Mouse (Mus musculus): ENCODE data around the gene Ets1.

Ets1 gene

DNA sequence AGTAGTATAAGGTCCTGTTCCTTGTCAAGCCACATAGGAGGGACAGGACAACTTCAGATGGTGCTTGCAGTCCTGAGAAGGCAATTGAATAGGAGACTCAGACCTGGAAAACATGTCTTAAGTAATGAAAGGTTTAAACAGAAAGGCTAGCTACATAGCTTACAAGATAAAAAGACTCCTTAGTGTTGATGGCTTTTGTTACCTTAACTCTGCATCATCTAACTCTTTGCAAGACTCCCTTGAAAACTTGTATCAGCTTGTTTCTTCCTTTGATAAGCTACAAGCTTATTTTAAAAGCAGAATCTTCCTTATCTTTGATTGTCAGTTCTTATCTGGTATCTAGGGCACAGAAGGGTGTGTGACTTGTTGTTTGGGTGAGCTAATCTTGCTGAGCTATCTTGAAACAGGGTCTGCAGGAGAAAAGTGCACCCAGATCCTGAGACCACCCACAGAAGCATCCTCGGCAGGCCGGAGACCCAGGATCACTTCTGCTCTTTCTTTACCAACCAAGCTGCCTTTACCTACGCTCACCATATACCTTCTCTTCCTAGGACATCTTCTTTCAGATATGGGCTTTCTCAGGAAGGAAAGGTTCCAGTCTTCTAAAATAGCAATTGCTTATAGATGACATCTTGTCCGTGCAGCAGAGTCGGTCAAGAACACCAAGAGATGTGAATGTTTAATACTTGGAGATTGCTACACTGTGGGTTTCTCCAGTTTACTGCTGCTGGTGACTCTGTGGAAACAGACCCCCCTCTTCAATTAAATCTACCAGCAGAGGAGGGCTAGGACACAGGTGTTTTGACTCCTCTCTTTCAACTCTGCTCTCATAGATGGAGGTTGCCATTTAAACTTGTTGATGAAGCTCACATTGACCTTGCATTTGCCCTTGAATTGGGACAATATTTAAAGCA is 19.2 kb upstream of the Ets1 start:
- peak; percentile 66 for DNase-seq (ENCODE audit: low read depth)

GRCm38 (mm10) chr9:32617430-32617768 is 18.6 kb upstream of the Ets1 start:
- DNase-seq (ENCODE audit: low read depth), result peak; percentile 49

GRCm38 (mm10) chr9:32618544-32619120 is 17.4 kb upstream of the Ets1 start:
- peak; percentile 7 for DNase-seq (ENCODE audit: low read depth)

DNA sequence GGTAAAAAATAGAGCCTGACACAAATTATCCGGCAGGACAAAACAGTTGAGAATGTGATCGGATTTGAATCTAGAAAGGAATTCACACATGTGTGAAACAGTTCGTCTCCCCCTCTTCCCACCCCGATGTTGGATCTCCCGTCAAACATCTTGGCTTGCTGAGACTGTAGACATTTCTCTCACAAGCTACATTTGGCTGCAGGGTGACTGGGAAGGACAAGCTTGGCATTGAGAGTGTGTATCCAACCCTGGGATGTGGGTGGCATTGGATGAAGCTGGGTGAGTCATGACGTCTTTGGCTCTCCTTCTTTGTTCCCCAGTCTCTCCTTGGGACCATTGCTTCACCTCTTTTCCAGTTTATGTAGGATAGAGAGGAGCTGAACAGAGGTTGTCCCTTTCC is 16.4 kb upstream of the Ets1 start:
- DNase-seq (ENCODE audit: low read depth), result no peak

DNA sequence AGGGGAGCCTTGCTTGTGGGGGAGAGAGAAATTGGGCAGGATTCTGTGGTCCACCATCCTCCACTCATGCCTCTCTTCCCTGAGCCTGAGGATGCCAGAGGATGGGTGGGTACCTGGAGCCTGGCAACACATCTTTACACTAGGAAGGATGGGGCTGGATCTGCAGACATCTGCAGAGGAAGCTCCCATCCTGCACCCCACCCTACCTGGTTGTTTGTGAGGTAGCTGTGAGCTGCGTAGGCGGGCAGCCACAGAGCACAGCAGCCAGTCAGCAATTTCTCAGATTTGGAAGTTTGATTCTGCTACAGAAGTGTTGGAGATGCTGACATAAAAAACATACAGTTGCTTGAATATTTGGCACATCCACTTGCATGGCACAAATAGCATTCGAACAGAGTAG is 15.6 kb upstream of the Ets1 start:
- DNase-seq (ENCODE audit: low read depth), result peak; percentile 74

- DNase-seq (ENCODE audit: low read depth), result no peak
Observed at GRCm38 (mm10) chr9:32629385-32629981, 6.5 kb upstream of the Ets1 start.

- no peak for DNase-seq (ENCODE audit: low read depth)
Observed at GRCm38 (mm10) chr9:32631341-32631740, 4.7 kb upstream of the Ets1 start.

GRCm38 (mm10) chr9:32632237-32632636 is 3.8 kb upstream of the Ets1 start:
- no peak for DNase-seq (ENCODE audit: low read depth)

DNA sequence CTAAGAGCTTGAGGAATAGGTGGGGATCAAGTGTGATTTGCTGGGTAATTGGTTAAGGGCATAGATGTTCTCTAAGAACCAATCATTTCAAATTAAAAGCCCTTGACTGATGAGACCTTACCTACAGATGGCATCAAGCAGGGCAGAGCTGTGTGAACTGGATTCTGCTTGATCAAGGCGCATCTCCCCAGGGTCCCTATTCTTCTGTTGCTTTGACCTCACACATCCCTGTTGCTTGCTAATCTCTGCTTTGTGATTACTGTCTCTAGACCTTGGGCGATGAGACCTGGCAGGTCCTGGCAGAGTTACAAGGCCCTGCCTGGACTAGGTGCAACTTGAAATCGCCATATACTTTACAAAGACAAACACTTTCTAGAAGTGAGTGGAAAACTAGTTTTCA is 9.0 kb downstream of the Ets1 start:
- DNase-seq (ENCODE audit: low read depth), result no peak

DNA sequence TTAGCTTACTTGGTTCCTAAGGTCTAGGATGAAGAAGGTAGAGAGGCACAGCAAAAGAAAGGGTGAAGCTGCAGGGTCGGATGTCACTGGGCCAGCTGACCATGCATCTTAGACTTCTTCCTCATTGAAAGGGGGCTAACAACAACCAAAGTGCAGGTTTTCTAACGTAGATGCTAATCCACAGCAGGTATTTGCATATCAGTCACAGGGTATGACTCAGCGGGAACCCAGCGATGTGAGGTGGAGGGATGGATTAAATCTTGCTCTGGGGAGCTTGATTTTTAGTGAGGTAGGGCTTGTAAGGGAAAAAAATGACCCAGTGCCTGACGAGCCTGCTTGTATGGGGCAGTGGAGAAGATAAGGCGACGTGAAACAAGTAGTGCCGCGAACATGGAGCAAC is 9.5 kb downstream of the Ets1 start:
- DNase-seq (ENCODE audit: low read depth), result no peak

DNA sequence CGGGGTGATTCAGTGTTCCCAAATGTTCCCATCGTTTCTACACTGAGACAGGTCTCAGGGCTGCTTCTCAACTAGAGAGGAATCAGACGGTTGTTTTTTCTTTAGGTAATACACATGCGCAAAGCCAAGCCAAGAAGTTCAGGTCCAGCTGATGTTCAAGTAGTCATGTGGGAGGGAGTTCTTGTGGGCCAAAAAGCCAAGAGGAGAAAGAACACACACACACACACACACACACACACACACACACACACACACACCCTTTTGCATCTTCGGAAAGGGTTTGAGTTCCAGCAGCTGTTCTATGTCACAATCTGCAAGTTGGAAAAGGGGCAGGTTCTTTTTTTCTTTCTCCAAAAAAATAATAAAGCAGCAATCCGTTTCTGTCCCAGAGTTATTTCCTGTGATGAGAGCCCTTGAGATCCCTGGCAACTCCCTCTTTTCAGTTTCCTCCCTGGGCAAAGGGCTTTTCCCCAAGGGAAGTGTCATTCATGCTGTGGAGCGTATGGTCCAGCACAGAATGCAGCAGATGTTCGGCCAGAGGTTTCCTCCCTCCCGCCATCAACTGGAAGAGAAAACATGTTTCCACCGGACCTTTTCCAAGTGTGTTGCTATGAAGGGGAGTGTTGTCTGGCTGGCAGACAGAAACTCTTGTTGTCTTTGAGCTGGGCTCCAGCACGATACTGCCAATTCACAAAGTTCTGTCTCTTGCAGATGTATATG is 10.7 kb downstream of the Ets1 start:
- DNase-seq (ENCODE audit: low read depth), result no peak

DNA sequence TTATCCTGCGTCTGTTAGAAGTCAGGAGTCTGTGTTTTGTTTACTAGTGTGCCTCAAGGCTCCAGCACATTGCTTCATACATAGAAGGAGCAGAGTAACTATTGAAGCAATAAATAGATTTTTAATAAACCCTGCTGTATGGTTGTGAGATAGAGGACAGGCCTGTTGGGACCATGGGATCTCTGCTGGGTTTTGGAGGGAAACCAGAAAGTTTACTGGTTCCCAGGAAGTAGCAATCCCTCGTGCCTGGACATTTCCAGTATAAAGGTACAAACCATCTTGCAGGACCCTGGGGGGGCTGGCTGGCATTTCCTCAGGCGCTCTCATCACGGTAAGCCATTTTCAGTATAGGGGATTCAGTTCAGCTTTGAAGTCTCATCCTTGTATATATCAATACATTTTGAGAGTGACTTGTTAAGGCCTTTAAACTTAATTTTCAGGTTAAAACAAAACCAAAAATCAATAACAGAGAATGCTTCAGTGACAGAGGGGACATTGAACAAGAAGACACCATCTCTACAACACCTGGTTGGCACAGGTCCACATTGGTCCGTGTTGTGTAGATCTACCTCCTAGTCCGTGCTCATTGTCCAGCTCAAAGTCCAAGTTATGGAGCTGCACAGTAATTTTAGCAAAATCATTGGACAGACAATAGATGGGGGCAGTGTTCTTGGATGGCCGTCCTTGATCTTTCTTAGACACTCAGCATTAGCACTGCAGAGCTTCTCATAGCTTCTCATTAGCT is 11.7 kb downstream of the Ets1 start:
- no peak for DNase-seq (ENCODE audit: low read depth)

GRCm38 (mm10) chr9:32648286-32648685 is 12.3 kb downstream of the Ets1 start:
- no peak for DNase-seq (ENCODE audit: low read depth)

DNA sequence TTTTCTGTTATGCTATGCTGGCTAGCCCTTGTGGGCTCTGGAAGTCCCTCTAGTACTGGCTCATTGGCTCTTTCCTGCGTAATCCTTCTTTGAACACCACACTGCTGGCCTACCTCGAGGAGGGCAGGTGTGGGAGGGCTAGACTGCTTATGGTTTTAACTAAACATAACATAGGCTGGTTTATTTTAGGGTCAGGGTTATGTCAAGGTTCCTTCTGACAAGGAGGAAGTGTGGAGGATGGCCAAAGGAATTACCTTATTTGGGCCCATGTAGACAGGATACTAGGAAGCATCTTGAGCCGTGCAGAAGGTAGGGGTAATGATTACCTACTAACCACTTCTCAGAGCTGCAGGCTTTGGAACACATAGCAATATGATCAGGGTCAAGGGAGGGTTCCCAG is 14.7 kb downstream of the Ets1 start:
- no peak for DNase-seq (ENCODE audit: low read depth)

DNA sequence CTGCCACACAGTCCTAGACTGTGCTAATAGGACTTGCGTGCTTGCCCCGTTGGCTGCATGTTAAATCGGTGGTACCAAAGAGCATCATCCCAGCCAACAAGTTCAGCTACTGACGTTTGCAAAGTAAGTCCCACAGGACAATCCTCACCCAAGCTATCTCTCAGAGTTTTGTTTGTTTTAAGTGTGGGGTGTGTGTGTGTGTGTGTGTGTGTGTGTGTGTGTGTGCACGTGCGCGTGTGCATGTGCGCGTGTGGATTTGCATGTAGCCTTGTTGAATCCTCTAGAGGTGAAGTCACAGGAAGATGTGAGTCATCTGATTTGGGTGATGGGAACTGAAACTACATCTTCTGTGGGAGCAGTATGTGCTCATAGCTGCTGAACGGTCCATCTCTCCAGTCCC is 16.1 kb downstream of the Ets1 start:
- DNase-seq (ENCODE audit: low read depth), result peak; percentile 49

GRCm38 (mm10) chr9:32654305-32654704 is 18.3 kb downstream of the Ets1 start:
- no peak for DNase-seq (ENCODE audit: low read depth)

DNA sequence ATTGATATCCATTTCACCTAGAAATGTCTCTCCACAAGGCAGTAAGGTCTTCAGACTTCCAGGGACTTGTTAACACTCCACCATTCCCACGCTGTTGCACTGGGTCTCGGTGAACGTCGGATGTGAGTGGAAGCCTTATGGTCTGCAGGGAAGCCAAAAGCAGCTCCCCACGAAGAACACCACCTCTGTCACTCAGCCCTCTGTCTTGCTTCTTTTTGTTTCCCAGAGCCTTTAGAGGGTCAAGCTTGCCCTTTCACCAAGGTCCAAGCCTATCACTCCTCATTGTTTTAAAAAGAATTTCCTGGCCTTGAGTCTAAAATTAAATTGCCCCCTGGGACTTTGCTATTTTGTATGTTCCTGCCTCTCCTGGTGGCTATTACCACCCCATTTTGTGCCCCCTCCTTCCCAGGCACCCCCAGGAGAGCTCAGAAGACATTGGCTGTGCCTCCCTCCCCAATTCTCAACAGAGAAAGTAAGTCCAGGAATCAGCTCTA is 20.4 kb downstream of the Ets1 start:
- no peak for DNase-seq (ENCODE audit: low read depth)

GRCm38 (mm10) chr9:32657124-32657523 is 21.1 kb downstream of the Ets1 start:
- DNase-seq (ENCODE audit: low read depth), result no peak

- DNase-seq (ENCODE audit: low read depth), result peak; percentile 39
Observed at GRCm38 (mm10) chr9:32660406-32660960, 24.5 kb downstream of the Ets1 start.

DNA sequence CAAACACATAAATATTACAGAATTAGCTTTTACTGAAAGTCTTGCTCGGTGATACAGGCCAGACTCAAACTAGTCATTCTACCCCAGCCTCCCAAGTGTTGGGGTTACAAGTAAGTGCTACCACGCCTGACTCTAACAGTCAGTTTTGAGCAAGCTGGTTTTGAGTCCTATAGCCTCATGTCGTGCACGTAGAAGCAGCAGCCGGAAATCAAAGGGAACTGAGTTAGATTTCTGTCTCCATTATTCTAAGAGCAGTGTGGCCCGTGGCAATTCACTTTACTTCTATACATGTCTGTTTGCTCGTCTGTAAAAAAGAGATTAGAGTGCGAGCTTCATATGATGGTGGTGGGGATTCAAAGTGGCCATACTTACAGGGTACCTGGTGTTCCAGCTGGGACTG is 25.1 kb downstream of the Ets1 start:
- DNase-seq (ENCODE audit: low read depth), result no peak

GRCm38 (mm10) chr9:32661561-32661960 is 25.5 kb downstream of the Ets1 start:
- DNase-seq (ENCODE audit: low read depth), result peak; percentile 40
